Mouse (Mus musculus): ENCODE results near the gene Hic1.

Hic1 gene

DNA sequence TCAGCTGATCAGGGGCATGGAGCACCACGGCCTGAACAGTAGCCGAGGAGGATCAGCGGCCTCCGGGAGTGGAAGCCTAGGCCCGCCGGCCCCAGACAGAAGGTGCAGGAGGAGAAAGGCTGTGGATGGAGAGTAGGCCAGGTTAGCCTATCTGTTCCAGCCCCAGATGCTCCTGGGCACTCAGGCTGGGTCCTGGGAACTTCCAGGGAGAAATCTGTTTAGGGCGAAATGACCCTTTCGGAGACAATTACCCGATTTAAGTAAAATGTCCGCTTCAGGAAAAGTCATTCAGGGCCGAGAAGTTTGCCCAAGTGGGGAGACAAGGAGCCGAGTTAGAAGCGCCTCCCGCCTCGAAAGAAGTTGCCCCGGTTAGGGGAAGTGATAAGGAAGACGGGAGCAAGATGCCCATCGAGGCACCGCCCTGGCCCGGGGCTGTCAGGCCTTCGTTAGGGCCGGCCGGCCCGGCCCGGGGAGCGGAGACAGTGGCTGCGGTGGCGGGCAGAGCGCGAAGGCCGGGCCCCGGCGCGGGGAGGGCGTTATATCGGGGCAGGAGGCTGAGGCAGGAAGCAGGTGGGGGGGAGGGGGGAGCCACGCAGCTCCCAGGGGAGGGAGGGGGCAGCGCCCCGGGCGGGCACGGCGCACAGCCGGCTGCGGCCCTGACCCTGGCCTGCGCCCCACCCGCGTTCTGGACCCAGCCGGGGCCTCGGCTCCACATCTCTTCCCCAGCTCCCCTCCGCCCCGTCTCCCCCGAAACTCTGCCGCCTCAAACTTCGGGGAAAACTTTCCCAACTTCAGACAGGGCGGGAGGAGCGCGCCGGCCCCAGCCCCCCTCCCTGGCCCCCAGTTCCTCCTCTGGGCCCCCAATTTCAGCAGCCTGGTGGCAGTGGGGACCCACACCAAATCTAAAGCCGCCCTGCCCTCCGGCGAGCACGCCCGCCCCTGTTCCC lies 1.4 kb downstream of the Hic1 start:
- no peak for DNase-seq (ENCODE audit: low spot score in 2 of 2)

DNA sequence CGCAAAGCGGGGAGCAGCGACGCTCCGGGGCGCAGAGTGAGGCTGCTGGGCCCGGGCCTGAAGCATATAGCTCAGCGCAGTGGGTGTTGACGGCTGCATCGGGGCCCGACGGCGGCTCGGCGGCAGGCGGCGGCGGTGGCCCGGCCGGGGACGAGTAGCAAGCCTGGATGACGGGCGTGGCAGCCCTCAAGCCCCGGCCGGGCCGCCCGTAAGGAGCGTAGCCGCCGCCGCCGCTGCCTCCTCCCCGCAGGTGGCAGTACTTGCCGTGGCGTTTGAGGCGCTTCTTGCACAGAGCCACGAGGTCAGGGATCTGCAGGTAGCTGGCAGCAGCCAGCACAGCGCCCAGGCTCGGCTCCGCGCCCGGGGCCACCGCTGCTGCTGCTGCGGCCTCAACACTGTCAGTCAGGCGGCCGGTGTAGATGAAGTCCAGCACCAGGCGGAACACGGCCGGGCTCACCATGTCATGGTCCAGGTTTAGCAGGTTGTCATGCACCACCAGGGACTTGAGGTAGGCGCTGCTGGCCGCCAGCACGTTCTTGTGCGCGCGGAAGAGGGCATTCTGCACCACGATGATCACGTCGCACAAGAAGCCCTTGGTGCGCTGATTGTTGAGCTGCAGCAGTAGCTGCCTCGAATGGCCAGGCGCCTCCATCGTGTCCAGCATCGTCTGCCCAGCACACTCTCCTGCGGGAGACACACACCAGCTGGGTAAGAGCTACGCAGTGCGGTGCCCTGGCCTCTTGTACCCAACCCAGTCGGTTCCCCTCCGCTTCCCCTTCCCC lies 2.3 kb downstream of the Hic1 start:
- no peak for DNase-seq (ENCODE audit: low spot score in 2 of 2)

GRCm38 (mm10) chr11:75166193-75166842 lies 3.0 kb downstream of the Hic1 start:
- no peak for DNase-seq (ENCODE audit: low spot score in 2 of 2)

GRCm38 (mm10) chr11:75165441-75166192 lies 3.7 kb downstream of the Hic1 start:
- DNase-seq (ENCODE audit: low spot score in 2 of 2): no peak

DNA sequence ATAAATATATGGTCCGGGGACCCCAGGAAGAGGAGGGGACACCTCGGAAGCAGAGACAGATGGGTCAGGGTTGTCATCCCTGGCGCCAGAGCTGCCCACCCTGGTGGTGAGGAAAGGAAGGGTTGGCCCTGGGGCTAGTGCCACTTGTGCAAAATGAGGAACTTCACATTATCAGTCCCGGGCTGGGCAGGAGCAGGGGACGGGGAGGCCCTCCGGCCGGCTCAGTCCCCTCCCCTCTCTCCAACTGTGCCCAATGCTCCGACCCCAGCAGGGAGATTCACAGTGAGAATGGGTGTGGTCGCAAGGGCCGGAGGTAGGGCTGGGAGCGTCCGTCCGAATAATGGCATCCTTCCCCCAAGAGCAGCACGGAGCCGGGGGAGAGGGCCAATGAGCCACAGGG lies 4.6 kb downstream of the Hic1 start:
- no peak for DNase-seq (ENCODE audit: low spot score in 2 of 2)

DNA sequence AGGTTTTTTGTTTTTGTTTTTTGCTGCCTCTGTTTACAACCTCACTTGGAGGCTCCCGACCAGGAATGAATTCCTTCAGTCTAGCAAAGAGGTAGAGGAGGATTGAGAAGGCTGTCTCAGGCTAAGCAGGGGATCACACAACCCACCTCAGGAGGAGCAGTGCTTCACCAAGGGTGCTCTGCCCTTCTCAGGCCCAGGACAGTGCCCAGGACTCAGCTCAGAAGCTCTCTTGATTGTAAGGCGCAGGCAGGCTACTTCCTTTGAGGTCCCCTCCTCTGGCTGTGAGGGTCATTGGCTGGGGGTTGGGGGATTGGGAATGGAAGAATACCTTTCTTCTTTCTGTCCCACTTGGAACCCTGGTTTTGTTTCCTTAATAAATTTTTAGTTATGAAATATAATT lies 5.3 kb downstream of the Hic1 start:
- no peak for DNase-seq (ENCODE audit: low spot score in 2 of 2)

DNA sequence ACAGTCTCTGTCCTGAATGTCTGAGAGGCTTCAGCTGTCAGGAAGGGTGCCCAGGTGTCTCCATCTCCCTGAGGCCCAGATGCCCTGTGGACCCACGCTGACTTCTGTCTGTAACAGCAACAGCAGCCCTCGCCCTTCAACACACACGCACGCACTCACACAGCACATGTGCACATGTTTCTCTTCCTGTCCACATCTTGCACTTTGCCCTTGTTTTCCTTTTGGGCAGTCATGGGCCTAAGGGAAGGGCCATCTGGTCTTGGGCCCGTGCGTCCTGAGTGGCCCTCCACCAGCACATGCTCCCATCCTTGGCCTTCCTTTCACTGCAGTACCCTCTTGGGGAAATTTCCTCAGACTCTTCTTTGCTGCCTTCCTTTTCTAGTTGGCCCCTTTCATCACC lies 5.9 kb downstream of the Hic1 start:
- no peak for DNase-seq (ENCODE audit: low spot score in 2 of 2)

- no peak for DNase-seq (ENCODE audit: low spot score in 2 of 2)
Measured at GRCm38 (mm10) chr11:75162591-75163080, 6.7 kb downstream of the Hic1 start.

DNA sequence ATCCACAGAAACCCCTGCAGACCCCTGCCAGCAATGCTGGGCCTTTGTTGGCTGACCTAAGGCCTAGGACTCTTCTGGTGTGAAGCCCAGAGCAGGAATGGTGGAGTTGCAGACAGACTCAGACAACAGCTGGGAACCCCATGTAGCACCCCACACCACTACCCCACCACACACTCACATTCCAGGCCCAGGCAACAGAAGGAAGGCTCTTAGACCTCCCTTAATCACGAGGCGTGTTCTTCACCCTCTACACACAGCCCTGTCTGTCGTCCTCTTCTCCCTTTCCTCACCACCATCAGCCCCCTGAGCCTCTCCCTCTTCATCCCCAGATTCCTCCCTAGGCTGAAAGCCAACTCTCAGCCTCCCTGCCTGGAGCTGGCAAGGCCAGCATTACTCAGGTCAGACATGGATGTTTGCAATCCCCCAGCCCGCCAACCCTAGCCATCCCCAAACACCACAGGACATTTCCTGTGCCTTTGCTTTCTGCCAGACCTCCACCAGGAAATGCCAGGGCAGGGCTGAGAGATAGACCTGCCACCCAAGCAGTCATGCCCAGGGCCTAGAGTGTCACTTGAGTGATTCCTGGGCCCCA lies 7.8 kb downstream of the Hic1 start:
- no peak for DNase-seq (ENCODE audit: low spot score in 2 of 2)

- no peak for DNase-seq (ENCODE audit: low spot score in 2 of 2)
Measured at GRCm38 (mm10) chr11:75160954-75161353, 8.4 kb downstream of the Hic1 start.

DNA sequence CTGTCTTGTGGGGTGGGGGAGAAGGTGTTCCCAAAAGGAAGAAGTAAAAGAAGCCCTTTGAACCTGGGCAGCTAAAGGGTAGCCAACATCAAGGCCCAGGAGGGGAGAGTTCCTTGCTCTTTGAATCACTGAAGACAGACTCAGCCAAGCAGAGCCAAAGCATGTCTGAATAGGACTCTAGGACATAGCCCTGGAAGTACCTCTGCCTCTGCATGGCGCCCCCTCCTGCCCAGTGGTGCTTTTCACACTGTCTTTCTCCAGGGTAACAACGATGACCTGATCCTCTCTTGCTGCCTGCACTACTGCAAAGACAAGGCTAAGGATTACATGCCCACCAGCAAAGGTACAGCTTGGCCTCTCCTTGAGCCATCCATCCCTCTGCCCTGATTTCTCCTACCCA lies 9.8 kb downstream of the Hic1 start:
- DNase-seq (ENCODE audit: low spot score in 2 of 2): no peak

DNA sequence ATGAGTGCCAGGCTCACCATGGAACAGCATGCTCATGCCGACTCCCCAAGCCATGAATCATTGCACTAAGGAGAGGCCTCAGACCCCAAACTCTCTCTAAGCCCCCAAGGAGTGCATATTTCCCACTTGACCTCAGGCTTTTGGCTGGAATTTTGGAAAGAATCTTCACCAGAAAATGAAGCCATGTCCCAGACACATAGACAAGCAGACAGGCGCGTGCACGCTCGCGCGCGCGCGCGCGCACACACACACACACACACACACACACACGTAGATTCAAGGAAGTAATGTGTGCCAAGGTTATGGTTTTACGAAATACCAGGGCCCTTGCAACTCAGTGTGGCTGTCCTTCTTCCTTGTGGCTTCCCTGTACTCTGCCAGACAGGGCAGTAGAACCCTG lies 10.9 kb downstream of the Hic1 start:
- no peak for DNase-seq (ENCODE audit: low spot score in 2 of 2)

- no peak for DNase-seq (ENCODE audit: low spot score in 2 of 2)
Measured at GRCm38 (mm10) chr11:75157901-75158300, 11.4 kb downstream of the Hic1 start.

- DNase-seq (ENCODE audit: low spot score in 2 of 2): no peak
Measured at GRCm38 (mm10) chr11:75157037-75157436, 12.3 kb downstream of the Hic1 start.

DNA sequence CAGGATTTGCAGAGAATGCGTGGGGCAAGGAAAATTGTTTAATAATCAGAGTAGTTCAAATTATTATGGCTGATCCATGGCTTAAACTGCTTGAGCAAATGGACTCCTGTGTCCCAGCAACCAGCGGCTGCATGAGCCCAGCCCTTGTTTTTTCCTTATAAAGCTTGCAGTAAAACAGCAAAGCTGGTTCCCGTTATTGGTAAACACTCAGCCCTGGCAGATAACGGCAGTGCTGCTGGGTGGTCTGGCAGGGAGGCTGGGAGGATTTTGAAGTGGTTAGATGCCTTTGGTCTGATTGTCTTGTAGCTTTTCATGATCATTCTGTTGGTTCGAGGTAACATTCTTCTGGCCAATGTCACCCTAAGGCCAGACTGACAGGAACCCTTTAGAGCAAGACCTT lies 12.9 kb downstream of the Hic1 start:
- no peak for DNase-seq (ENCODE audit: low spot score in 2 of 2)

DNA sequence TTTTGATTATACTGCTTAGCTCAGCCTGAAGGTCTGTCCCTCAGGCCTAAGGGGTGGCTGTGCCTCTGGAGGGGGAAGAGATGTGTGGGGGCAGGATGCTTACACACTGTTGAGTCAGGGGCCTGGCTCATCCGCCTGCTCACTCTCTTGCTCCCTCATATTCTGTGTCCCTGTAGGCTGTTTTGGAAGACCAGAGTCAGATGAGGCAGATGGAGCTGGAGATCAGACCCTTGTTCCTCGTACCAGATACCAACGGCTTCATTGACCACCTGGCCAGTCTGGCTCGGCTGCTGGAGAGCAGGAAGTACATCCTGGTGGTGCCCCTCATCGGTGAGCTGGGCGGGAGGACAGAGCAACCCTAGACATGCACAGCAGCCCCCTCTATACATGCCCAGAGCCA lies 13.3 kb downstream of the Hic1 start:
- DNase-seq (ENCODE audit: low spot score in 2 of 2): no peak

DNA sequence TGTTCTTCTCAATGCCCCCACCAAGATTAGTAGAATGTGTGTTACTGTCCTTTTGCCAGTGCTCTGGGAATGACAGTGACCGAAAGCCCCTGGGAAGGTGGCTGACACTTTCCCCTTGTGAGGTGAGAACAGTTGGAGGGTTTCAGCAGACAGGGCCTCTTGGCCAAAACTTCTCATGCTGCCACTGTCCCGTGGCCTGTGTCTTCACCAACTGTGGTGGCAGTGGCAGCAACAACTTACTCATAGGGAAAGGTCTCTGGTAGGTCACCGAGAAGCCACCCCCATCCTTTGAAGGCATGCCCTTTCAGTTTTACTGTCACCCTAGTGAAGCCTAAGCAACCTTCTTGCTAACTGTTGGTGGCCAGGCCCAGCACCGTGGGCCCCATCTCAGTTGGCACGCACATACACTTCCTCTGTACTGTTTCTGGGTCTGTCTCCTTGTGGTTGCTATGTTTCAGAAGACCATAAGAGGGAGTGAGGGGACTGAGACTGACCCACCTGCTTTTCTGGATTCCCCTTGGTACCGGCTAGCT lies 15.2 kb downstream of the Hic1 start:
- no peak for DNase-seq (ENCODE audit: low spot score in 2 of 2)

DNA sequence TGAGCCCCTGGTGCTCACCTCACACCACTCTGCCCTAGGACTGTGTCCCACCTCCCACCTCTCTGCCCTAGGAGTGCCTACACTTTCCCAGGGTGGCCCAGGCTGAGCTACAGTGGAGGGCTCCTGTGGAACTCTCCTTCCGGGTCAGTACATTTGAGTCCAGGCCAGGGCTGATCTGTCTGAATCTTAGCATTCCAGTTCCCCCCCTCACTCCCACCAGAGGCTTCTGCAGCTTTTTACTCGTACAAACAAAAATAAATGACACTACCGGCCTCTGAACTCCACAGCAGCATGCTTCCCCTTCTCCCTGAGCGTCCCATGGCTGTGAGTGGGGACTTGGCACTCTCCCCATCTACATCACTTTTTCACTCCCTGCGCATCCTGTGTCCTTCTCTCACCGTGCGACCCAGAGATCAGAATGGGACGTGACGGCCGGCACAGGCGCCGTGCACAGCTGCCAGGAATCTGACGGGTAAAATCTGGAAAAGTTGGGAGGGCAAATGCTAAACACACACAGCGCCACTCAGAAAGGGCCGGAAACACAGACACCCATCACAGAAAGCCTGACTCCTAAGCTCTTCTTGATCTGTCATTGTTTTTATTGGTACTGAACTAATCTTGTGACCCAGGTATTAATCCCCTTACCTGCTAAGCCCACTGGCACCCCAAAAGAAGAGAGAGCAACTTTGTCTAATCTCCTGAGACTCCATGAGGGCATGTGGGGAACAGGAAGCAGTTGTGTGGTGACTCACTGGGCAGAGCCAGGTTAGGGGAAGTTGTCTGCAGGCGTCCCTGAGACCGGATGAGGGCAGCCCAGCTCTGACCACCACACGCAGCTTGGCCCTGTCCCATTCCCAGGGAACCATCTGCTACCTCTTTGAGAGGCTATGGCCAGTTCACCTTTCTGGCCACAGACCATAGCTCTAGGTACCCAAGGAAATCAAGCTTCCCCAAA lies 16.4 kb downstream of the Hic1 start:
- no peak for DNase-seq (ENCODE audit: low spot score in 2 of 2)

DNA sequence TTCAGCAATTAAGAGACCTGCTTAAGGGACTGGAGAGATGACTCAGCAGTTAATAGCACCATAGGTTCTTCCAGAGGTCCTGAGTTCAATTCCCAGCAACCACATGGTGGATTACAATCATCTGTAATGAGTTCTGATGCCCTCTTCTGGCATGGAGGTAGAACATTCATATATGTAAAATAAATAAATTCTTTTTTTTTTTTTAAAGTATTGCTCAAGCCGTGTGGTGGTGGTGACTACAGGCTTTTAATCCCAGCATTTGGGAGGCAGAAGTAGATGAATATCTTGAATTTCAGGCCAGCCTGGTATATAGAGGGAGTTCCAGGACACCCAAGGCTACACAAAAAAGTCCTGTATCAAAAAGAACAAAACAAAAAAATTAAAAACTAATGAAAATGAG lies 19.0 kb downstream of the Hic1 start:
- DNase-seq (ENCODE audit: low spot score in 2 of 2): no peak

Data from right cerebral cortex, postnatal 36 days (tissue).